Mouse (Mus musculus): ENCODE measurements around the gene Pros1.

The Pros1 gene

GRCm38 (mm10) chr16:62872688-62873117 is 18.6 kb downstream of the Pros1 start:
- no peak for DNase-seq

- no peak for DNase-seq
Measured at GRCm38 (mm10) chr16:62873180-62873579, 19.1 kb downstream of the Pros1 start.

GRCm38 (mm10) chr16:62874065-62874464 is 20.0 kb downstream of the Pros1 start:
- DNase-seq: no peak

GRCm38 (mm10) chr16:62895824-62896223 is 41.7 kb downstream of the Pros1 start:
- DNase-seq: no peak

- no peak for DNase-seq
Measured at GRCm38 (mm10) chr16:62911364-62911763, 57.3 kb downstream of the Pros1 start.

- no peak for DNase-seq
Measured at GRCm38 (mm10) chr16:62912246-62912645, 58.1 kb downstream of the Pros1 start.

- no peak for DNase-seq
Measured at GRCm38 (mm10) chr16:62915530-62915929, 61.4 kb downstream of the Pros1 start.

- no peak for DNase-seq
Measured at GRCm38 (mm10) chr16:62922245-62922644, 68.1 kb downstream of the Pros1 start.

- DNase-seq: no peak
Measured at GRCm38 (mm10) chr16:62931341-62931740, 77.2 kb downstream of the Pros1 start.

- DNase-seq: no peak
Measured at GRCm38 (mm10) chr16:62936316-62936715, 82.2 kb downstream of the Pros1 start.

- peak; percentile 7 for DNase-seq
Measured at GRCm38 (mm10) chr16:62940388-62941003, 86.4 kb downstream of the Pros1 start.

- no peak for DNase-seq
Measured at GRCm38 (mm10) chr16:62941763-62942162, 87.7 kb downstream of the Pros1 start.

- DNase-seq: no peak
Measured at GRCm38 (mm10) chr16:62942418-62943410, 88.6 kb downstream of the Pros1 start.

GRCm38 (mm10) chr16:62958485-62958884 is 104.4 kb downstream of the Pros1 start:
- no peak for DNase-seq

- no peak for DNase-seq
Measured at GRCm38 (mm10) chr16:62964361-62964763, 110.3 kb downstream of the Pros1 start.

GRCm38 (mm10) chr16:62971673-62972332 is 117.7 kb downstream of the Pros1 start:
- no peak for DNase-seq

- DNase-seq: no peak
Measured at GRCm38 (mm10) chr16:62974926-62975325, 120.8 kb downstream of the Pros1 start.

Data from kidney, adult 11 months (tissue).